Mouse (Mus musculus) heart, postnatal 0 days (tissue): Measurements from ENCODE around the gene Cnot6l. TPM values are rescaled to one million over a fixed set of nuclear protein-coding genes. Genes with fewer than 3 reads are reported as not detected.
A peak's percentile ranks its signal among the peaks of the same experiment; 100 is the strongest.

Source experiments
- ATAC-seq: fragments of 200-750 bp; cut with Nextera tagmentation; 2 replicates; pipeline ENCODE4 v1.8.0; 2017; ENCODE audit warnings: low read depth, moderate number of reproducible peaks, moderate library complexity; ENCODE audit not compliant: insufficient read depth
- DNase-seq: peaks from one replicate; pipeline ENCODE4 v3.0.0-alpha.2; 2016; ENCODE audit warnings: low spot score
- H3K27ac ChIP-seq: fragments of 300-500 bp; sonication (generic); 2 replicates; pipeline ENCODE4 v1.5.1; 2014; ENCODE audit warnings: low read depth, mild to moderate bottlenecking
- H3K27me3 ChIP-seq: fragments of 300-500 bp; sonication (generic); 2 replicates; pipeline ENCODE4 v1.6.1; 2014; ENCODE audit warnings: low read length, mixed read lengths; ENCODE audit not compliant: control insufficient read depth, insufficient read depth
- H3K36me3 ChIP-seq: fragments of 300-500 bp; sonication (generic); replicated peaks from 2 replicates; pipeline ENCODE4 v1.6.1; 2014; ENCODE audit warnings: low read length, mixed read lengths; ENCODE audit not compliant: control insufficient read depth, insufficient read depth
- H3K4me1 ChIP-seq: fragments of 300-500 bp; sonication (generic); 2 replicates; pipeline ENCODE4 v1.6.1; 2014; ENCODE audit warnings: antibody characterized with exemption; ENCODE audit not compliant: control insufficient read depth, insufficient read depth
- H3K4me2 ChIP-seq: fragments of 300-500 bp; sonication (generic); 2 replicates; pipeline ENCODE4 v1.6.1; 2014; ENCODE audit warnings: low read depth, mild to moderate bottlenecking, low read length, moderate library complexity
- H3K4me3 ChIP-seq: fragments of 300-500 bp; sonication (generic); 2 replicates; pipeline ENCODE4 v1.5.1; 2014; ENCODE audit warnings: low read depth, low read length
- H3K9ac ChIP-seq: fragments of 300-500 bp; sonication (generic); replicated peaks from 2 replicates; pipeline ENCODE4 v1.6.1; 2014; ENCODE audit warnings: low read depth, low read length, mixed read lengths
- H3K9me3 ChIP-seq: fragments of 300-500 bp; sonication (generic); replicated peaks from 2 replicates; pipeline ENCODE4 v1.6.1; 2016; ENCODE audit warnings: low read length; ENCODE audit not compliant: control insufficient read depth
- CTCF ChIP-seq: IDR thresholded peaks from 2 replicates; pipeline ENCODE4 v1.5.1; 2016; ENCODE audit warnings: antibody characterized with exemption, control low read depth, low read depth
- EP300 ChIP-seq: IDR thresholded peaks from 2 replicates; pipeline ENCODE4 v1.6.1; 2016; ENCODE audit warnings: antibody characterized with exemption, low read depth
- WGBS: fragments of 180-500 bp; shearing (Covaris S2); extraction: QIAGEN DNeasy Blood & Tissue Kit; methylation state at CpG from one replicate; pipeline ENCODE4 v1.1.7; 2014; 5-methylcytosine and 5-hydroxymethylcytosine counted together
- polyA plus RNA-seq: library from polyadenylated mRNA; unstranded; fragments of >200 nt; fragmentation: Nextera tagmentation; extraction: Ambion mirVana; gene quantifications from 2 replicates; pipeline ENCODE4 v1.2.1, GENCODE M21; 2015
- total RNA-seq: library from RNA; depleted of rRNA; stranded (reverse); fragments of >200 nt; gene quantifications from 2 replicates; pipeline ENCODE4 v1.2.3, GENCODE M21; 2014; ENCODE audit warnings: low replicate concordance; rRNA removed

The Cnot6l gene
- total RNA-seq = 17.6 and 22.3 TPM in 2 replicates
- 17.0 and 17.9 TPM in 2 replicates for polyA plus RNA-seq

DNA sequence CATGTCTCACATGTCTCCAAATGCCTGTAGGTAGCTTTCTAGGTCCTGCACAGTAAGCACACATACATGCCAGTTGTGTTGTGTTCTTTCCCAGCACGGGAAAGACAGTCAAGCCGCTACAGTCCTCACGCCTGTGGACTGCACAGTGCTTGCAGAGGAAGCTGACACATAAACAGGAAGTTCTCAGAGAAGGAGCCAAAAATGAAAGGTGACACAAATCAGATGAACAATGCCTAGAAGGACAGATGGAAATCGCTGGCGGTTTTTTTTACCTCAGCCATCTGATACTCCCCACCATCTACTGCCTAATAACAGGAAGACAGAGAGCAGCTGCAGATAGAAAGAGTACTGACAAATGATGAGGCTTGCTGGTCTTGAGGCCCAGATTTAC, at the start of gene Cnot6l:
TSS of gene Cnot6l (minus strand) at position 151 of the 391 bp plus-strand sequence.
- Histone ChIP-seq H3K4me3 (peak within 1 kb of the TSS; percentile 78), H3K36me3 (no peaks in the 10 kb centered on the region), H3K27me3 (no peaks in the 10 kb centered on the region), H3K9me3 (peaks cover 7% of the 10 kb centered on the region; the same call in 1 of the 2 replicates), H3K4me2 (peak within 1 kb of the TSS; percentile 94), H3K4me1 (peaks cover 14% of the 10 kb centered on the region; the same call in 1 of the 2 replicates), H3K27ac (peak within 1 kb of the TSS; percentile 97), H3K9ac (peak within 1 kb of the TSS; percentile 99)
- TF ChIP-seq CTCF (no peak), EP300 (peak; percentile 29; the same call in 1 of the 2 replicates)
- ATAC-seq (0 out of 2 replicates have a peak, but pooled peaks have one; percentile 7), DNase-seq (peak; percentile 51)
- WGBS = 34% methylated on average over 5 of the region's 5 CpGs

DNA sequence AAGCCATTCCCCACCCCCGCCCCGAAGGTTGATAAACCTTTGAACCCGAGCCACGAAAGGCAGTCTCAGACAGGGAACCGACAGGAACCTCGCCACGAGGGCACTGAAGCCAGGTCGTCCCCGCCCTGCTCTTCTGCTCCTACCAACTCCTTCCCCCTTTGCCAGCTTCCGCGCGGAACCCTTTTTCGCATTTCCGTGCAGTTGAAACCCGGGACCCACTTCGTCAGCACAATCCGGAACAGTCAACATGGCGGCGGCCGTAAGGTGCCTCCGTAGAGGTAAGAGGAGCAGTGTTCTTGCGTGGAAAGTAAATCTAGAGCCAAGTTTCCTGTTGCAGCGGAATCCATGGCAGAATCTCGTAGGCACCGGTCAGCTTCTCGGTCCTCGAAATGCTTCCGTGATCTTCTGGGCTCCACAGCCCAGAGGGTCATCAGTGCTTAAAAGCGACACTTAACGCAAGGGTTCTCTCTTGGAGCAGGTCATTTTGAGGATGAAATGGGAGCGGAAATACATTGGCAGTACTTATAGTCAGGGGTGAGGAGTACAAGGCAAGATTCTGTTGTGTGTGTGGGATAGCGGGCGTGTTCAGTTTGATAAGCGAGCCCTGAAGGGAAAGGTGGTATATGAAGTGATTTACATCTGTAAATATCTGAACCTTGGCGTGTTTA, 46.1 kb upstream of the Cnot6l start:
- TF ChIP-seq EP300 = 0 out of 2 replicates have a peak, but pooled peaks have one; percentile 18
- TF ChIP-seq CTCF = no peak
- DNase-seq = peak; percentile 92

DNA sequence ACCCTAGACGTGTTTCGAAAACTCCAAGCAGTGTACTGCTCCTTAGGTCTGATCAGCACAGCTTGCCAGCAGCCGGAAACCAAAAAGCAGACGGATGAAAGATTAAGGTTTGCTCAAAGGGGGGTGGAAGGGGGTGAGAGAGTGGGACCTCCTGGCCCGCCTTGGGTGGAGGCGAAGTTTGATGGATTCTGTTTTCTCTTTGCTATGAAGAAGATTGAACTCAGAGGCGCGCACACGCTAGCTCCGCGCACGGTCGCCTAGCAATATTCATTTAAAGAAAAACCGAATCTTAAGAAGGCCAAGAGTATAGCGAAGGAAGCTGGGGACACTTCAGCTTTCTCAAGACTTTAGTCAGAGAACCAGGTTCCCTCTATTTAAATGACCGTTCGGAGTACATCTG, 45.5 kb upstream of the Cnot6l start, which contains the start of gene Mrpl1:
TSS of gene Mrpl1 (plus strand) at position 35 of the 400 bp plus-strand sequence.
- TF ChIP-seq CTCF = no peak
- no peak for TF ChIP-seq EP300
- Histone ChIP-seq H3K9ac (peak within 1 kb of the TSS; percentile 65), H3K4me2 (peak within 1 kb of the TSS; percentile 75), H3K27me3 (no peaks in the 10 kb centered on the region), H3K4me3 (peak within 1 kb of the TSS; percentile 70), H3K9me3 (no peaks in the 10 kb centered on the region), H3K27ac (peak within 1 kb of the TSS; percentile 88), H3K36me3 (peaks cover 8% of the 10 kb centered on the region), H3K4me1 (peaks cover 21% of the 10 kb centered on the region; the same call in 1 of the 2 replicates)
- WGBS = 3% methylated on average over 17 of the region's 17 CpGs
- ATAC-seq (peak; percentile 62), DNase-seq (peak; percentile 12)

More for the DNA sequence above, 46.1 kb upstream of the Cnot6l start:
- peak; percentile 97 for ATAC-seq
- Histone ChIP-seq H3K36me3 (peaks cover 11% of the 10 kb centered on the region), H3K27me3 (no peaks in the 10 kb centered on the region), H3K4me1 (peaks cover 21% of the 10 kb centered on the region; the same call in 1 of the 2 replicates), H3K4me3 (peak overlapping the region; percentile 70), H3K9me3 (no peaks in the 10 kb centered on the region), H3K27ac (peak overlapping the region; percentile 88), H3K9ac (peak overlapping the region; percentile 65), H3K4me2 (peak overlapping the region; percentile 75)
- WGBS = under 1% methylated on average over 35 of the region's 35 CpGs

DNA sequence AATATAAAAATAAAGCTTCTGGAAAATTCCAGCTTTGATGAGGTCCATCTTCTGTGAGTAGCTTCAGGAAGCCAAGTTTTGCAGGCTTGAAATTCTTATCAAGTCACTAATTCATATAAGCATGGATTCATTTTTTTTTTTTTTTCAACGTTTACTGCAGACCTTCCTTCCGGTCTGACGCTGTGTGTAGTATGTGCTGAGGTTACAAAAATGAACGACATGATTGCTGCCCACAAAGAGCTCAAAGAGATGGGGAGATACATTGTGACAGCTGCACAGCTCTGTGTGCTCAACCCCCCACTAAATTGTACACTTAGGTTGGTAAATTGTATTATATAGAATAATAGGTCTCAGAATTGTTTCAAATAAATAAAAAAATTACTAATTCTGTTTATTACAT, 44.6 kb upstream of the Cnot6l start:
- H3K4me1 ChIP-seq = peaks cover 21% of the 10 kb centered on the region; the same call in 1 of the 2 replicates
- no peaks in the 10 kb centered on the region for H3K36me3 ChIP-seq
- WGBS = 42% methylated on average over 4 of the region's 4 CpGs
- TF ChIP-seq EP300 = no peak
- H3K9me3 ChIP-seq = no peaks in the 10 kb centered on the region
- H3K4me3 ChIP-seq = no peak overlapping the region
- ATAC-seq (no peak), DNase-seq (no peak)
- no peaks in the 10 kb centered on the region for H3K27me3 ChIP-seq
- peak overlapping the region; percentile 75; the same call in 1 of the 2 replicates for H3K4me2 ChIP-seq
- H3K27ac ChIP-seq = peak overlapping the region; percentile 88; the same call in 1 of the 2 replicates
- no peak overlapping the region for H3K9ac ChIP-seq

DNA sequence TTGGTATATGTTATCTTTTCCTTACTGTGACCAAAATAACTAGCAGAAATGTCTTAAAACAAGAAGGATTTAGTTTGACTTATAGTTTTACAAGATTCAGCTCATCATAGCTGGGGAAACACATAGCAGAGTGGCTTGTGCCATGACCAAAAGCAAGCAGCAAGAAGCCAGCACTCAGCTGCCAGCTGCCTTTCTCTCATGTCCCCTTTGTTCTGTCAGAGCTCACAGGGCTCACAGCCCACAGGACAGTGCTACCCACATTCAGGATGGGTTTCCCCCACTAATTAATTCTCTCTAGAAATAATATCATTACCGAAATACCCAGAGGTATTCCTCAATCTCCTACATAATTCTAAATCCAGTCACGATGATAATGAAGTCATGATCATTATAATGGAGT, 43.6 kb upstream of the Cnot6l start:
- TF ChIP-seq CTCF (no peak), EP300 (no peak)
- H3K27me3 ChIP-seq = no peaks in the 10 kb centered on the region
- no peak for ATAC-seq
- H3K36me3 ChIP-seq = no peaks in the 10 kb centered on the region
- no peak overlapping the region for H3K9ac ChIP-seq
- H3K4me2 ChIP-seq = no peak overlapping the region
- WGBS = 77% methylated on average over 2 of the region's 2 CpGs
- H3K9me3 ChIP-seq = no peaks in the 10 kb centered on the region
- H3K4me1 ChIP-seq = peaks cover 21% of the 10 kb centered on the region; the same call in 1 of the 2 replicates
- DNase-seq = no peak
- H3K4me3 ChIP-seq = no peak overlapping the region
- H3K27ac ChIP-seq = no peak overlapping the region
